Mouse (Mus musculus) neural tube, embryonic 15.5 days (tissue): ENCODE results near the gene Nhsl2. TPM values are rescaled to one million over a fixed set of nuclear protein-coding genes. Genes with fewer than 3 reads are reported as not detected.

Source experiments
- ATAC-seq: fragments of 200-750 bp; cut with Nextera tagmentation; 2 replicates; pipeline ENCODE4 v1.8.0; 2017; ENCODE audit warnings: mild to moderate bottlenecking, moderate TSS enrichment, moderate library complexity; ENCODE audit not compliant: low FRiP score
- H3K27ac ChIP-seq: fragments of 300-500 bp; sonication (generic); replicated peaks from 2 replicates; pipeline ENCODE4 v1.5.1; 2015; ENCODE audit warnings: mild to moderate bottlenecking, inconsistent platforms
- H3K27me3 ChIP-seq: fragments of 300-500 bp; sonication (generic); replicated peaks from 2 replicates; pipeline ENCODE4 v1.6.1; 2015; ENCODE audit warnings: inconsistent platforms
- H3K36me3 ChIP-seq: fragments of 300-500 bp; sonication (generic); 2 replicates; pipeline ENCODE4 v1.6.1; 2015; ENCODE audit warnings: inconsistent platforms
- H3K4me1 ChIP-seq: fragments of 300-500 bp; sonication (generic); 2 replicates; pipeline ENCODE4 v1.6.1; 2015; ENCODE audit warnings: inconsistent platforms
- H3K4me2 ChIP-seq: fragments of 300-500 bp; sonication (generic); 2 replicates; pipeline ENCODE4 v1.6.1; 2015; ENCODE audit warnings: inconsistent platforms, mild to moderate bottlenecking, moderate library complexity
- H3K4me3 ChIP-seq: fragments of 300-500 bp; sonication (generic); replicated peaks from 2 replicates; pipeline ENCODE4 v1.5.1; 2015; ENCODE audit warnings: mild to moderate bottlenecking, inconsistent platforms
- H3K9ac ChIP-seq: fragments of 300-500 bp; sonication (generic); replicated peaks from 2 replicates; pipeline ENCODE4 v1.6.1; 2015; ENCODE audit warnings: mild to moderate bottlenecking, inconsistent platforms
- H3K9me3 ChIP-seq: fragments of 300-500 bp; sonication (generic); replicated peaks from 2 replicates; pipeline ENCODE4 v1.6.1; 2016; ENCODE audit warnings: inconsistent platforms
- WGBS: fragments of 180-500 bp; shearing (Covaris S2); methylation state at CpG from one replicate; pipeline ENCODE4 v1.1.7; 2015; ENCODE audit warnings: mixed read lengths; 5-methylcytosine and 5-hydroxymethylcytosine counted together
- polyA plus RNA-seq: library from polyadenylated mRNA; unstranded; fragments of >200 nt; fragmentation: Nextera tagmentation; extraction: Ambion mirVana; gene quantifications from 2 replicates; pipeline ENCODE4 v1.2.1, GENCODE M21; 2015

Gene Nhsl2
- polyA plus RNA-seq, 1 experiment from 2014 or later = 4.7 TPM

DNA sequence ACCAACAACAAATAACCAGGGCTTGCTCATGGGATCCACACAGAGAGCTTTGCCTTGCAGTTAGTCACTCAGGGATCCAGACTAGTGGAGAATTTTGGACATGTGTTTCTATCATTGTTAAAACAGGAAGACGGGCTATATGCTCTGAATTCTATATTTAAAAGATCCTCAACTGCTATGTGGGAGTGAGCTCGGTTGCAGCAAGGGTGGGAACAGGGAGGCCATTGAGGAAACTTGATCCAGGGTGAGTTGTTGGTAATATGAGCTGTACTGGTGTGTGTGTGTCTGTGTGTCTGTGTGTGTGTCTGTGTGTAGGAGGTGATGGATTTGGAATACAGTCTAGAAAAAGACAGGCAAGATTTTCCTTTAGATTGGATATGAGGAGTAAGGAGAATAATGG, 25.7 kb downstream of the Nhsl2 start:
- 72% methylated on average over 2 of the region's 2 CpGs for WGBS
- Histone ChIP-seq H3K36me3 (no peaks in the 10 kb centered on the region), H3K4me3 (no peak overlapping the region), H3K9me3 (no peaks in the 10 kb centered on the region), H3K4me2 (no peak overlapping the region), H3K27me3 (peaks cover 44% of the 10 kb centered on the region), H3K9ac (no peak overlapping the region), H3K27ac (no peak overlapping the region), H3K4me1 (no peaks in the 10 kb centered on the region)
- no peak for ATAC-seq

GRCm38 (mm10) chrX:101876136-101876535, 27.0 kb downstream of the Nhsl2 start:
- no peaks in the 10 kb centered on the region for H3K36me3 ChIP-seq
- no peak overlapping the region for H3K27ac ChIP-seq
- H3K9me3 ChIP-seq = no peaks in the 10 kb centered on the region
- no peak for ATAC-seq
- no peak overlapping the region for H3K9ac ChIP-seq
- H3K4me3 ChIP-seq = no peak overlapping the region
- H3K4me2 ChIP-seq = no peak overlapping the region
- 50% methylated on average over 2 of the region's 2 CpGs for WGBS
- peaks cover 45% of the 10 kb centered on the region for H3K27me3 ChIP-seq
- no peaks in the 10 kb centered on the region for H3K4me1 ChIP-seq

DNA sequence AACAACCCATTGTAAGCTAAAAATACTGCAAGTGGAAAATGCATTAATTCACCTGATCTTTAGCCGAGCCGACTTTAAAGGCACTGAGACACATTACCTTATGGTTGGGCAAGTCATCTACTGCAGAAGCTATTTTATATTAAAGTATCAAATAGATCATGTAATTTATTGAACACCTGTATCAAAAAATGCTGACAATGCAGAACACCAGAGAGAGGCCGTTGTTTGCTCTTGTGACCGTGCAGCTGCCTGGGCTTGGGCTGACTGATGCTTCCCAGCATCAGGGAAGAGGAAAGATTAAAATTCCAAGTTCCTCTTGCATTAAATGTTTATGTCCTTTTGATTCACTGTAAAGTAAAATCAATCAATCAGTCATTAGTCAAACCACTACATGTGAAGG, 28.7 kb downstream of the Nhsl2 start:
- peaks cover 49% of the 10 kb centered on the region for H3K27me3 ChIP-seq
- H3K9me3 ChIP-seq = no peaks in the 10 kb centered on the region
- no peak for ATAC-seq
- no peak overlapping the region for H3K4me2 ChIP-seq
- H3K4me1 ChIP-seq = no peaks in the 10 kb centered on the region
- H3K4me3 ChIP-seq = no peak overlapping the region
- WGBS = 84% methylated on average over 4 of the region's 4 CpGs
- H3K27ac ChIP-seq = no peak overlapping the region
- no peak overlapping the region for H3K9ac ChIP-seq
- no peaks in the 10 kb centered on the region for H3K36me3 ChIP-seq

DNA sequence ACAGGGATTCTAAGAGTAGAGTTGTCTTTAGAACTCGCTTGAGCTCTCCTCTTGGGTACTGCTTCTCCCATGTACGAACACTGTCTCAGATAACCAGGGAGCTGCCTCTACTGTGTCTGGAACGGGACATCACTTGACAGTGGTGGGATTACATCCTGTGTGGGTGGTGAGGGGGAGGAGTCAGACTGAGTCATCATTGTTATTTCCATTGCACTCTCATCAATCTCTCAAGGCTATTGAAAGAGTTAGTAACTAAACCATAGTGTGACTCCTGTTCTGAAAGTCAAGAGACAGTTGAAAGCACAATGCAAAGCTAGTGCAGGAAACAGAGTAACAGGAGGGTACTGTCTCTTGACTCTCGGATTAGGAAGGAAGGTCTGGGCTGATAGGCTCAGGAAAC, 29.4 kb downstream of the Nhsl2 start:
- Histone ChIP-seq H3K9me3 (no peaks in the 10 kb centered on the region), H3K9ac (no peak overlapping the region), H3K36me3 (no peaks in the 10 kb centered on the region), H3K4me2 (no peak overlapping the region), H3K4me1 (no peaks in the 10 kb centered on the region), H3K27ac (no peak overlapping the region), H3K4me3 (no peak overlapping the region), H3K27me3 (peaks cover 47% of the 10 kb centered on the region)
- 60% methylated on average over 4 of the region's 4 CpGs for WGBS
- ATAC-seq = no peak

GRCm38 (mm10) chrX:101882141-101882751, 33.1 kb downstream of the Nhsl2 start:
- Histone ChIP-seq H3K9ac (no peak overlapping the region), H3K27ac (no peak overlapping the region), H3K9me3 (no peaks in the 10 kb centered on the region), H3K27me3 (peaks cover 24% of the 10 kb centered on the region; the same call in 1 of the 2 replicates), H3K4me3 (no peak overlapping the region), H3K4me2 (no peak overlapping the region), H3K36me3 (no peaks in the 10 kb centered on the region), H3K4me1 (no peaks in the 10 kb centered on the region)
- WGBS = 57% methylated on average over 3 of the region's 3 CpGs
- no peak for ATAC-seq

DNA sequence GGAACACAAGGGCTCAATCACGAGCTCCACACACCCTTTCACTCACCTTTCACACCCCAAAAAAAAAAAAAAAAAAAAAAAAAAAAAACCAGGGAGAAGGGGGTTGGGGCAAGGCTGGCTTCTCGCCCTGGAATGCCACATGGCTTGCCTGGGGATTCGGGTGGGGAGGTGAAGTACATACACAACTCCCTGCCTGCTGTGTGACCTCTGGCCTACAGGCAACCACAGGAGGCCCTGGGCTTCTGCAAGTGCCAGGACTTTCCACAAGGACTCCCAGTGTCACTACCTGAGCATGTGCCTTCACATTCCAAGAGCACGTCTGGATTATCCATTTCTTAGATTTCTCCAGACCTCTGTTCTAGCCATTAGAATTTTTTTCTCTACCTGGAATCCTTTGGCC, 40.2 kb downstream of the Nhsl2 start:
- H3K4me3 ChIP-seq = no peak overlapping the region
- H3K4me2 ChIP-seq = no peak overlapping the region
- no peak overlapping the region for H3K9ac ChIP-seq
- no peak overlapping the region for H3K27ac ChIP-seq
- H3K9me3 ChIP-seq = no peaks in the 10 kb centered on the region
- H3K27me3 ChIP-seq = 0 out of 2 replicates have a peak, but pooled peaks cover 12% of the 10 kb centered on the region
- H3K36me3 ChIP-seq = no peaks in the 10 kb centered on the region
- ATAC-seq = no peak
- 71% methylated on average over 4 of the region's 4 CpGs for WGBS
- H3K4me1 ChIP-seq = no peaks in the 10 kb centered on the region

- 88% methylated on average over 4 of the region's 4 CpGs for WGBS
- ATAC-seq = no peak
- Histone ChIP-seq H3K4me1 (no peaks in the 10 kb centered on the region), H3K27ac (no peak overlapping the region), H3K9ac (no peak overlapping the region), H3K27me3 (0 out of 2 replicates have a peak, but pooled peaks cover 12% of the 10 kb centered on the region), H3K36me3 (no peaks in the 10 kb centered on the region), H3K4me2 (no peak overlapping the region), H3K9me3 (no peaks in the 10 kb centered on the region), H3K4me3 (no peak overlapping the region)
These were observed 40.8 kb downstream of the Nhsl2 start for GRCm38 (mm10) chrX:101889813-101890469.

DNA sequence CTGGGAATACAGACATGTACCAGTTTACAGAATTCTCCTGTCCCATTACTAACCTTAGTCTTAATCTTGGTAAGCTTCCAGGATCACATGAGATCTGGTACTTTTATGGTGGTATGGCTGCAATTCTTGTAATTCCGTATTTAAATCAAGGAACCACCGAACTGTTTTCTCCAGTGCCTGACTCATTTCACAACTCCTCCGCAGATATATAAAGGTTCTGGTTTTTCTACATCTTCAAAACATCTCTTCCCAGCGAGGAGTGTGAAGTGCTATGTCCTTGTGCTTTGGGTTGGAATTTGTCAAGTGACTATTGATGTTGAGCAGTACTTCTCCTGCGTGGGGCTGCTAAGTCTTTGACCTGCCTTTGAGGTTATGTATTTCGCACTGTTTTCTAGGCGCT, 44.6 kb downstream of the Nhsl2 start:
- Histone ChIP-seq H3K4me1 (no peaks in the 10 kb centered on the region), H3K27ac (no peak overlapping the region), H3K27me3 (0 out of 2 replicates have a peak, but pooled peaks cover 20% of the 10 kb centered on the region), H3K9me3 (no peaks in the 10 kb centered on the region), H3K9ac (no peak overlapping the region), H3K36me3 (no peaks in the 10 kb centered on the region), H3K4me2 (no peak overlapping the region), H3K4me3 (no peak overlapping the region)
- 88% methylated on average over 7 of the region's 7 CpGs for WGBS
- no peak for ATAC-seq

DNA sequence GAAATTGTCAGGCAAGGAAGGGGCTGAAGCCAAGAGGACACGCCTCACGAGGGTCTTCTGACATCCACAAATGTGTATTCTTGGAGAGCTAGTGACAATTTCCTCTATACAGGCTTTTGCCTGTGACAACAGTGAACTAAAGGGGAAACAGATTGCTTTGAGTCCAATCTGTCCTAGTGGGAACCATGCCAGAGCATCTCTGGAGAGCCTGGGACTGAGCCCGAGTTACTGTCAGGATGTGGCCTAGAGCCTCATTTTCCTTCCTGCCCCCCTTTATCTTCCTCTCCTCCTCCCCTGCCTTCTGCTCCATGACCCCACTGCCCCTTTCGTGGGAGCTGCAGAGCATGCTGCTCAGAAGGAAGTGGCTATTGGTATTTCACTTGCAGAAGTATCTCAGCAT, 49.2 kb downstream of the Nhsl2 start:
- H3K27me3 ChIP-seq = peaks cover 32% of the 10 kb centered on the region; the same call in 1 of the 2 replicates

GRCm38 (mm10) chrX:101901806-101902490, 52.8 kb downstream of the Nhsl2 start:
- no peak for ATAC-seq
- peaks cover 25% of the 10 kb centered on the region; the same call in 1 of the 2 replicates for H3K27me3 ChIP-seq
- WGBS = 58% methylated on average over 7 of the region's 7 CpGs

More for the DNA sequence above, 49.2 kb downstream of the Nhsl2 start:
- Histone ChIP-seq H3K36me3 (no peaks in the 10 kb centered on the region), H3K9ac (no peak overlapping the region), H3K4me1 (no peaks in the 10 kb centered on the region), H3K27ac (no peak overlapping the region), H3K9me3 (no peaks in the 10 kb centered on the region), H3K4me2 (no peak overlapping the region), H3K4me3 (no peak overlapping the region)
- ATAC-seq = no peak
- WGBS = 69% methylated on average over 4 of the region's 4 CpGs

DNA sequence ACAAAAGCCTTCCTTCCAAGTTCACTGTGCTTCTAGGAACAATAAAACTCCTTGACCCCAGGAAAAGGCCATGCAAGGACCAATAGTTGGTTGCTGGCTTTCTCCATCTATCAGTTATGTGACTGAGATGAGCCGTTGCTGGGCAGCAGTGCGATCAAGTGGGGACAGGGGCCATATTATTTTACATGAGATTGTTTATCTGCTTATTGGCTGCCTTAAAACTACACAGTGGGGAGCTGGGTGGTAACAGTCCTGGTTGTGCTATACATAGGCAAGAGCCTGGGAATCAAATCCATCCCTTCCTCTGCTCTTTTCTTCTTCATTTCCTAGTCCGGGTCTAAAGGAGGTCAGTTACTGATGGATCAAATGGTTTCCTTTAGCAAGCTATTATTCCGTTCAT, 53.4 kb downstream of the Nhsl2 start:
- H3K9ac ChIP-seq = no peak overlapping the region

More at GRCm38 (mm10) chrX:101901806-101902490, 52.8 kb downstream of the Nhsl2 start:
- Histone ChIP-seq H3K4me2 (no peak overlapping the region), H3K9ac (no peak overlapping the region), H3K4me1 (no peaks in the 10 kb centered on the region), H3K4me3 (no peak overlapping the region), H3K36me3 (no peaks in the 10 kb centered on the region), H3K9me3 (no peaks in the 10 kb centered on the region), H3K27ac (no peak overlapping the region)

DNA sequence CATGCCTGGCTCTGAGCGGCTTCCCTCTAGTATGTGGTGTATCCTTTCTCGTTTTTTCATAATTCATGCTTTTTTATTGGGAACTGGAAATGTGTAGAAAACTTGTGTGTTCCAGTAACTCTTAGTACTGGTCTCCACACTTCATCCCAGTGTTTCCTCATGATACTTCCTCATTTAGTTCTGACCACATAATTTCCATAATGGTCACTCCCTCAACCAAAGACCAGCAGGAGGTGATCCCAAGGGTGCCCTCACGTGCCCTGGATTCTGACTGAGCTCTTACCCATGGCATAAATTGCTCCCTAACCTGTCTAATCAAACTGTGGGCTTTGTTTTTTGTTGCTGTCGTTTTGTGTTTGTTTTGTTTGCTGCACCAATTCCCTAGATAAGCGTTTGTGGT, 58.1 kb downstream of the Nhsl2 start:
- ATAC-seq = no peak

More for the DNA sequence above, 53.4 kb downstream of the Nhsl2 start:
- H3K4me1 ChIP-seq = no peaks in the 10 kb centered on the region
- 73% methylated on average over 4 of the region's 4 CpGs for WGBS
- ATAC-seq = no peak
- no peak overlapping the region for H3K4me3 ChIP-seq
- H3K36me3 ChIP-seq = no peaks in the 10 kb centered on the region
- H3K27me3 ChIP-seq = peaks cover 24% of the 10 kb centered on the region; the same call in 1 of the 2 replicates
- H3K9me3 ChIP-seq = no peaks in the 10 kb centered on the region
- no peak overlapping the region for H3K4me2 ChIP-seq
- no peak overlapping the region for H3K27ac ChIP-seq

More for the DNA sequence above, 58.1 kb downstream of the Nhsl2 start:
- Histone ChIP-seq H3K4me1 (no peaks in the 10 kb centered on the region), H3K27me3 (peaks cover 13% of the 10 kb centered on the region; the same call in 1 of the 2 replicates), H3K9me3 (no peaks in the 10 kb centered on the region), H3K4me3 (no peak overlapping the region), H3K36me3 (no peaks in the 10 kb centered on the region), H3K4me2 (no peak overlapping the region), H3K27ac (no peak overlapping the region), H3K9ac (no peak overlapping the region)
- 68% methylated on average over 5 of the region's 5 CpGs for WGBS
